Mouse (Mus musculus): ENCODE measurements around the gene 1700030K09Rik. TPM values are rescaled to one million over a fixed set of nuclear protein-coding genes. Genes with fewer than 3 reads are reported as not detected.

Gene 1700030K09Rik
- polyA plus RNA-seq, 1 experiment from 2014 or later: 16.2 TPM

- under 1% methylated on average over 73 of the region's 73 CpGs for WGBS
- Histone ChIP-seq H3K9ac (replicated peaks; ENCODE audit: low read depth, low read length) (peak overlapping the region; percentile 86), H3K36me3 (ENCODE audit: control insufficient read depth, insufficient read depth, low read length) (no peaks in the 10 kb centered on the region), H3K27me3 (ENCODE audit: control insufficient read depth, insufficient read depth, low read length) (no peaks in the 10 kb centered on the region), H3K4me3 (ENCODE audit: low read depth, low read length) (peak overlapping the region; percentile 80), H3K4me2 (replicated peaks; ENCODE audit: low read depth, low read length) (peak overlapping the region; percentile 46), H3K27ac (ENCODE audit: low read length) (peak overlapping the region; percentile 84), H3K4me1 (ENCODE audit: control insufficient read depth, insufficient read depth, low read length) (peaks cover 20% of the 10 kb centered on the region), H3K9me3 (ENCODE audit: control insufficient read depth, low read depth, low read length) (no peaks in the 10 kb centered on the region)
- ATAC-seq (ENCODE audit: insufficient number of reproducible peaks, insufficient read depth, low FRiP score, low read depth): peak; percentile 59; the same call in 1 of the 2 replicates
Observed at GRCm38 (mm10) chr8:72420571-72421361, 22.9 kb upstream of the 1700030K09Rik start.

DNA sequence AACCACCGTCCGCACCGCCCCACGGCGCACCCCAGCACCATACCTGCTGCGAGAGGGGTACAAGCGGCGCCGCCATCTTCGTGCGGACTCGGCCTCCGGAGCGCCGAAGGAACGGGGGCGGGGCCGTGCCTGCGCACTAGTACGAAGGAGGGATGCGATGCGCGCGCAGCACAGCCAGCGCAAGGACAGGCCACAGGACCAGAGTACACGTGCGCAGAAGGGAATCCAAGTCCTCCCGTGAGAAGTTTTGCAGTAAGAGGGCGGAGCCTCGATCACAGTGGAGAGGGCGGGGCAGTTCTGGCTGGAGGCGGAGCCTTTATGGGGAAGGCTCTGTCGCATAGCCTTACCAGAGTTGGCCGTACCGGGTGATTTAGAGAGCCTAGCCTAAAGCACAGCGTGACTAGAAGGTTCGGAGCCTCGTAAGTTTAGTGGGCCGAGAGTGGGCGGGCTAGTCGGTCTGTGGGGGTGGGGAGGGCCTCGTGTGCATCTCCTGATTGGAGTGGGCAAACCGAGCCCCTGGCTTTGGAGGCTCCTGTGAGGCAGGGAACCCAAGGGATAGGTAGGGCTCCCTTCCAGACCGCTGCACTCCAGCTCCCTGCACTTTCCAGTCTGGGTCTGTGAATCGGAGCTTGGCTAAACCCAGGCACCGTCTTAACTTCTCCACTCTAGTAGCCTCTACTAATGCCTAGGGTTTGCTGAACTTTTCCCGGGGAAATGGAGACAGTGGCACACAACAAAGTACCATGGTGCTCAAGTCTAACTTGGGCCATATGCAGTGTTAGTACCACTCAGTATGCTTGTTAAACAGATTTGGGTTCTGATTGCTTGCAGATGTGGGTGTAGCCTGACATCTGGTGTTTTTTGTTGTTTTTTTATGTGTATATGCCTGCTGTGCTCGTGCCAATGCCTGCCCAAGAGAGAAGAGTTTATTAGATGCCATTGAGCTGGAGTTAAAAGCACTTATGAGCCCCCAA, 22.0 kb upstream of the 1700030K09Rik start, which contains the start of gene Eps15l1:
Gene Eps15l1, minus strand, starts transcription at position 99 of the 974 bp plus-strand sequence.
- Histone ChIP-seq H3K36me3 (ENCODE audit: control insufficient read depth, insufficient read depth, low read length) (no peaks in the 10 kb centered on the region), H3K4me3 (ENCODE audit: low read depth, low read length) (peak within 1 kb of the TSS; percentile 80), H3K9ac (replicated peaks; ENCODE audit: low read depth, low read length) (peak within 1 kb of the TSS; percentile 86), H3K9me3 (ENCODE audit: control insufficient read depth, low read depth, low read length) (no peaks in the 10 kb centered on the region), H3K27me3 (ENCODE audit: control insufficient read depth, insufficient read depth, low read length) (no peaks in the 10 kb centered on the region), H3K4me1 (ENCODE audit: control insufficient read depth, insufficient read depth, low read length) (peaks cover 20% of the 10 kb centered on the region), H3K27ac (ENCODE audit: low read length) (peak within 1 kb of the TSS; percentile 84), H3K4me2 (replicated peaks; ENCODE audit: low read depth, low read length) (peak within 1 kb of the TSS; percentile 70)
- peak; percentile 98 for ATAC-seq (ENCODE audit: insufficient number of reproducible peaks, insufficient read depth, low FRiP score, low read depth)
- WGBS: under 1% methylated on average over 48 of the region's 48 CpGs

GRCm38 (mm10) chr8:72422926-72423325, 20.8 kb upstream of the 1700030K09Rik start:
- H3K4me2 ChIP-seq (replicated peaks; ENCODE audit: low read depth, low read length): no peak overlapping the region
- WGBS: 59% methylated on average over 1 of the region's 1 CpGs

DNA sequence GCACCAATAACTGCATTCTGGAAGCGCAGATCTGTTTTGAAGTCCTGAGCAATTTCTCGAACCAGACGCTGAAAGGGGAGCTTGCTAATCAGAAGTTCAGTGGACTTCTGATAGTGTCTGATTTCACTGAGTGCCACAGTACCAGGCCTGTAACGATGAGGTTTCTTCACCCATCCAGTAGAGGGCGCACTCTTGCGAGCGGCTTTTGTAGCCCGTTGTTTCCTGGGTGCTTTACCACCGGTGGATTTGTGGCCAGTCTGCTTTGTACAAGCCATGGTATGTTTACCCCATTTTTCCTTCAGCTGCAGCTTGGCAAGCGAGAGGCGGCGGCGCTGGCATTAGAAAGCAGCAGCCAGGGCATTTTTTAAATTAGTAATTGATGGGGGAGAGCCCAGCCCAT, 14.0 kb upstream of the 1700030K09Rik start:
- Histone ChIP-seq H3K9ac (replicated peaks; ENCODE audit: low read depth, low read length) (no peak overlapping the region), H3K4me2 (replicated peaks; ENCODE audit: low read depth, low read length) (no peak overlapping the region), H3K4me3 (ENCODE audit: low read depth, low read length) (no peak overlapping the region), H3K27ac (ENCODE audit: low read length) (no peak overlapping the region), H3K4me1 (ENCODE audit: control insufficient read depth, insufficient read depth, low read length) (no peaks in the 10 kb centered on the region), H3K36me3 (ENCODE audit: control insufficient read depth, insufficient read depth, low read length) (no peaks in the 10 kb centered on the region), H3K9me3 (ENCODE audit: control insufficient read depth, low read depth, low read length) (no peaks in the 10 kb centered on the region), H3K27me3 (ENCODE audit: control insufficient read depth, insufficient read depth, low read length) (no peaks in the 10 kb centered on the region)
- WGBS: 53% methylated on average over 13 of the region's 13 CpGs
- ATAC-seq (ENCODE audit: insufficient number of reproducible peaks, insufficient read depth, low FRiP score, low read depth): no peak

More at GRCm38 (mm10) chr8:72422926-72423325, 20.8 kb upstream of the 1700030K09Rik start:
- ATAC-seq (ENCODE audit: insufficient number of reproducible peaks, insufficient read depth, low FRiP score, low read depth): no peak
- Histone ChIP-seq H3K27me3 (ENCODE audit: control insufficient read depth, insufficient read depth, low read length) (no peaks in the 10 kb centered on the region), H3K27ac (ENCODE audit: low read length) (no peak overlapping the region), H3K36me3 (ENCODE audit: control insufficient read depth, insufficient read depth, low read length) (no peaks in the 10 kb centered on the region), H3K9ac (replicated peaks; ENCODE audit: low read depth, low read length) (no peak overlapping the region), H3K9me3 (ENCODE audit: control insufficient read depth, low read depth, low read length) (no peaks in the 10 kb centered on the region), H3K4me3 (ENCODE audit: low read depth, low read length) (no peak overlapping the region), H3K4me1 (ENCODE audit: control insufficient read depth, insufficient read depth, low read length) (peaks cover 20% of the 10 kb centered on the region)

DNA sequence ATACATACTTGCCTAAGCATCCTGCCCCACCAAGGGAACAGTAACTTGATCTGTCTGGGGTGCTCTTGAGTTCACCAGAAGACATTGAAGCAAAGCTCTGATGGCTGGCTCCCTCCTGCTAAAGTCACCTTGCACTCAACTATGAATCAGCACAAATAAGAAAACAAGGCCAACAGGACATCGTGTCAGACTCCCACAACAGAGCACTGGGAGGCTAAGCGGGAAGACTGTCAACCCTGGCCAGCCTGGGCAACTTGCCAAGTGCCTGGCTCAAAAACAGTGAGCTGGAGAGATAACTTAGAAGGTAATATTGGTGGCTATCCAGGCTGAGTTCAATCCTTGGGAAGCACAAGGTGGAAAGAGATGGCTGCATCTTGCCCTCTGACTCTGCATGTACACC, 8.7 kb upstream of the 1700030K09Rik start:
- Histone ChIP-seq H3K9me3 (ENCODE audit: control insufficient read depth, low read depth, low read length) (no peaks in the 10 kb centered on the region), H3K4me1 (ENCODE audit: control insufficient read depth, insufficient read depth, low read length) (no peaks in the 10 kb centered on the region), H3K4me2 (replicated peaks; ENCODE audit: low read depth, low read length) (no peak overlapping the region), H3K4me3 (ENCODE audit: low read depth, low read length) (no peak overlapping the region), H3K27me3 (ENCODE audit: control insufficient read depth, insufficient read depth, low read length) (no peaks in the 10 kb centered on the region), H3K9ac (replicated peaks; ENCODE audit: low read depth, low read length) (no peak overlapping the region), H3K36me3 (ENCODE audit: control insufficient read depth, insufficient read depth, low read length) (no peaks in the 10 kb centered on the region), H3K27ac (ENCODE audit: low read length) (no peak overlapping the region)
- 32% methylated on average over 2 of the region's 2 CpGs for WGBS
- no peak for ATAC-seq (ENCODE audit: insufficient number of reproducible peaks, insufficient read depth, low FRiP score, low read depth)

GRCm38 (mm10) chr8:72438248-72439015, 5.2 kb upstream of the 1700030K09Rik start:
- Histone ChIP-seq H3K36me3 (ENCODE audit: control insufficient read depth, insufficient read depth, low read length) (no peaks in the 10 kb centered on the region), H3K27me3 (ENCODE audit: control insufficient read depth, insufficient read depth, low read length) (no peaks in the 10 kb centered on the region), H3K27ac (ENCODE audit: low read length) (no peak overlapping the region), H3K9ac (replicated peaks; ENCODE audit: low read depth, low read length) (no peak overlapping the region), H3K4me3 (ENCODE audit: low read depth, low read length) (no peak overlapping the region), H3K9me3 (ENCODE audit: control insufficient read depth, low read depth, low read length) (no peaks in the 10 kb centered on the region), H3K4me2 (replicated peaks; ENCODE audit: low read depth, low read length) (no peak overlapping the region), H3K4me1 (ENCODE audit: control insufficient read depth, insufficient read depth, low read length) (no peaks in the 10 kb centered on the region)
- 74% methylated on average over 8 of the region's 8 CpGs for WGBS
- peak; percentile 72 for ATAC-seq (ENCODE audit: insufficient number of reproducible peaks, insufficient read depth, low FRiP score, low read depth)

GRCm38 (mm10) chr8:72443994-72444350, 292 bp downstream of the 1700030K09Rik start:
- 39% methylated on average over 6 of the region's 6 CpGs for WGBS
- Histone ChIP-seq H3K4me1 (ENCODE audit: control insufficient read depth, insufficient read depth, low read length) (peaks cover 6% of the 10 kb centered on the region; the same call in 1 of the 2 replicates), H3K4me2 (replicated peaks; ENCODE audit: low read depth, low read length) (peak overlapping the region; percentile 63), H3K36me3 (ENCODE audit: control insufficient read depth, insufficient read depth, low read length) (0 out of 2 replicates have a peak, but pooled peaks cover 3% of the 10 kb centered on the region), H3K27ac (ENCODE audit: low read length) (no peak overlapping the region; the same call in 1 of the 2 replicates), H3K9me3 (ENCODE audit: control insufficient read depth, low read depth, low read length) (no peaks in the 10 kb centered on the region), H3K9ac (replicated peaks; ENCODE audit: low read depth, low read length) (peak overlapping the region; percentile 57; the same call in 1 of the 2 replicates), H3K27me3 (ENCODE audit: control insufficient read depth, insufficient read depth, low read length) (no peaks in the 10 kb centered on the region), H3K4me3 (ENCODE audit: low read depth, low read length) (peak overlapping the region; percentile 42)
- ATAC-seq (ENCODE audit: insufficient number of reproducible peaks, insufficient read depth, low FRiP score, low read depth): peak; percentile 67; the same call in 1 of the 2 replicates

All from stomach, embryonic 14.5 days (tissue).